Mouse (Mus musculus) heart, adult 2 months (tissue): Measurements from ENCODE around the gene Slc10a7. TPM values are rescaled to one million over a fixed set of nuclear protein-coding genes. Genes with fewer than 3 reads are reported as not detected.
A peak's percentile ranks its signal among the peaks of the same experiment; 100 is the strongest.

Experiments used
- DNase-seq, 2 experiments: peaks; one replicate each; pipeline ENCODE4 v3.0.0; 2021
- H3K27ac ChIP-seq: fragments of 200-600 bp; 2 replicates; pipeline ENCODE4 v1.8.1; 2022
- H3K27me3 ChIP-seq: fragments of 200-500 bp; 2 replicates; pipeline ENCODE4 v1.6.1; 2012; ENCODE audit warnings: mild to moderate bottlenecking, low read length, inconsistent platforms, mixed read lengths; ENCODE audit not compliant: control insufficient read depth, insufficient read depth
- H3K36me3 ChIP-seq: fragments of 200-500 bp; 2 replicates; pipeline ENCODE4 v1.6.1; 2012; ENCODE audit warnings: low read length, inconsistent platforms; ENCODE audit not compliant: control insufficient read depth, insufficient read depth
- H3K4me1 ChIP-seq: fragments of 200-500 bp; 2 replicates; pipeline ENCODE4 v1.6.1; 2011; ENCODE audit warnings: low read length; ENCODE audit not compliant: control insufficient read depth, insufficient read depth
- H3K4me3 ChIP-seq: fragments of 200-600 bp; 2 replicates; pipeline ENCODE4 v1.8.1; 2022
- H3K79me2 ChIP-seq: fragments of 200-500 bp; replicated peaks from 2 replicates; pipeline ENCODE4 v1.6.1; 2012; ENCODE audit warnings: mild to moderate bottlenecking, inconsistent platforms, low read length, moderate library complexity, mixed read lengths; ENCODE audit not compliant: control insufficient read depth, insufficient read depth
- H3K9ac ChIP-seq: fragments of 200-500 bp; 2 replicates; pipeline ENCODE4 v1.6.1; 2012; ENCODE audit warnings: low read depth, mild to moderate bottlenecking, control low read depth, inconsistent platforms, low read length, mixed read lengths
- CTCF ChIP-seq: fragments of 200-600 bp; IDR thresholded peaks from 2 replicates; pipeline ENCODE4 v1.8.1; 2022; ENCODE audit warnings: antibody characterized with exemption, mild to moderate bottlenecking, moderate library complexity
- EP300 ChIP-seq: fragments of 200-500 bp; IDR thresholded peaks from 2 replicates; pipeline ENCODE4 v1.6.1; 2011; ENCODE audit warnings: low read depth, low read length, control low read depth; ENCODE audit not compliant: insufficient read depth
- POLR2A ChIP-seq: fragments of 200-500 bp; IDR thresholded peaks from 2 replicates; pipeline ENCODE4 v1.6.1; 2011; ENCODE audit warnings: mild to moderate bottlenecking, low read depth, low read length, control low read depth; ENCODE audit not compliant: insufficient read depth
- WGBS: fragments of 180-500 bp; shearing (Covaris S2); methylation state at CpG from one replicate; pipeline ENCODE4 v1.1.7; 2018; 5-methylcytosine and 5-hydroxymethylcytosine counted together
- intact Hi-C: fragments of 180-260 bp; cut with DNase I; formaldehyde crosslinking; loops from one replicate; pipeline ENCODE4 v1.15.1; 2025
- polyA plus RNA-seq: library from polyadenylated mRNA; depleted of rRNA; stranded (reverse); fragments of >200 nt; gene quantifications from 2 replicates; pipeline ENCODE4 v1.2.3, GENCODE M21; 2012
- total RNA-seq, 2 experiments: library from RNA; stranded (reverse); gene quantifications; 2 replicates each; pipeline ENCODE4 v1.2.3; 2021

Gene Slc10a7
- total and polyA plus RNA-seq, 3 experiments, result 4.1 to 5.4 (median 4.3) TPM

DNA sequence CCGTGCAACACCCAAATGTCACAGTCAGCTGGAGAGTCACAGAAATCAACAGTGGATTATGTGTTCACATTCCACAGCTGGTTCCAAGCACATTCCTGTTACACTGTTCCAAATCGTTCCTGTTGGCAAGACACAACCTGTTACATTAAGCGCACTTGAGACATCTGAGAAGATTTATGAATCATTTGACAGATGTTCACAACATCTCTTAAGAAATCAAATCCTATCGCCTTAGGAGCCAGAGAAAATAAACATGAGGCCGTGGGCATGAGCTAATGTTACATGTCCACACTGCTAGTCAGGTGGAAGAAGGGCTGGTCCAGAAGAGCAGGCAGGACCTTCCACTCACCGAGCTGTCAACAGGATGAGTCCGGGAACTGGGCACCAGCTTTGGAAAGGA is 223.3 kb downstream of the Slc10a7 start:
- TF ChIP-seq EP300 (no peak), CTCF (no peak), POLR2A (no peak)
- no peak overlapping the region for H3K9ac ChIP-seq
- WGBS, result 47% methylated on average over 7 of the region's 7 CpGs
- H3K79me2 ChIP-seq, result no peaks in the 10 kb centered on the region
- H3K4me3 ChIP-seq, result no peak overlapping the region
- peaks cover 3% of the 10 kb centered on the region; the same call in 1 of the 2 replicates for H3K4me1 ChIP-seq
- H3K27ac ChIP-seq, result no peak overlapping the region; the same call in 1 of the 2 replicates
- H3K27me3 ChIP-seq, result no peaks in the 10 kb centered on the region
- intact Hi-C loops, result no loop called here
- no peaks in the 10 kb centered on the region for H3K36me3 ChIP-seq
- no peak for DNase-seq

DNA sequence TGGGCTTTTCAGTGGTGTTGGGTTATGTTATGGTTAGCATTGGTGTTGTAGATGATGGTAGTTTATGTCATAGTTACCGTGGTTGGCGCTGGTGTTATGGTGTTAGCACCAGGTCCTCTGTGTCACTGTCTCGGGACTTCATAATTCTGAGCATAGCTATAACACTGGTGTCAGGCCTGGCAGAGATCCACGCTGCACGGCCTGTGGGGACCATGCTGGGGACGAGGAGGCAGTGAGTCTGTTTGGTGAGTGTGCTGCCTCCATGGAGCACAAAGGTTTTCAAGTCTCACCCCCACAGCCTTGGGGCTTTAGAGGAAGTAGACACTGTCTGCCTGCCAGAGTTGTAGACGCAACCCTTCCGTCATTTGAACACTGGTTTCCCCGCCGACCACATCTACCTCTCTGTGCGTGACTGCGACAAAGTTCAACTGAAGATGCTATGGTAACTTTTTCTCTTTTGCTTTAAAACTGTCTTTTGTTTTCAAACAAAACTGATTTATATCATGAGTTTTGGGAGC is 223.9 kb downstream of the Slc10a7 start:
- no peaks in the 10 kb centered on the region for H3K27me3 ChIP-seq
- no peaks in the 10 kb centered on the region for H3K36me3 ChIP-seq
- TF ChIP-seq EP300, result no peak
- TF ChIP-seq POLR2A, result no peak
- no peak for TF ChIP-seq CTCF
- intact Hi-C loops, result no loop called here
- 66% methylated on average over 12 of the region's 12 CpGs for WGBS
- H3K4me1 ChIP-seq, result peaks cover 3% of the 10 kb centered on the region; the same call in 1 of the 2 replicates
- no peak overlapping the region for H3K9ac ChIP-seq
- no peak overlapping the region for H3K4me3 ChIP-seq
- no peak overlapping the region; the same call in 1 of the 2 replicates for H3K27ac ChIP-seq
- H3K79me2 ChIP-seq, result no peaks in the 10 kb centered on the region
- no peak for DNase-seq

DNA sequence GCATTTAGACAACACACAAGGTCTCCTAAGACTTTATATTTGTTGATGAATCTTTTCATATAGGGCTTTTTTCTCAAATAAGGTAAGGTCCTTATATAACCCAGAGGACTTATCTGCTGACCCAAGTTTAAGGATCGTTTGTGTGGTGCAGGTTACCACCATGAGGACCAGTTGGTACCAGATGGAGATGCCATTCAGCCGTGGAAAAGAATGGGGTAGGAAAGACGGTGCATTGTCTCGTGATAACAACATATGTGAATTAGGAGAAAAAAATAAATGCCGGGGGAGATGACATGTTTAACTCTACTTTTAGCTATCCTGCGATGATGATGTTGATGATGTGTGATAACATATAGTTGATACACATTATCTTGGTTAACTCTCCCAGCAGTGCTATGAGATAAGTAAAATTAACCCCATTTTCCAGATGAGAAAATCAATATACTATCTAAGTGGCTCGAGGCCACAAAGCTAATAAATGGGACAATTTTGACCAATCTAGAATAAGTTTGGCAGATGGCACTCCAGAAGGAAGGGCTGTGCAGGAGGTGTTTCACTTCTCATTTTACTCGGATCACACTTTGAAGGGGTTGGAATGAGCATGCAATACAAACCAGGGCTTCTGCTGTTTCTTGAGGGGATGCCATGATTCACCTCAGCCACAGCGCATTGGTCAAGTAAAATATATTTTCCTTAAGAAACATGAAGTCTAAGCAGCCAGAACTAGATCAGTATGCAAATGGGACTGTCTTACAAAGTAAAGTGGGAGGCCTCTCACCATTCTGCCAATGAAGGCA is 225.8 kb downstream of the Slc10a7 start:
- intact Hi-C loops, result no loop called here
- H3K9ac ChIP-seq, result no peak overlapping the region
- H3K79me2 ChIP-seq, result no peaks in the 10 kb centered on the region
- no peaks in the 10 kb centered on the region for H3K27me3 ChIP-seq
- DNase-seq, result no peak
- peaks cover 3% of the 10 kb centered on the region; the same call in 1 of the 2 replicates for H3K4me1 ChIP-seq
- TF ChIP-seq CTCF (no peak), EP300 (no peak), POLR2A (no peak)
- no peaks in the 10 kb centered on the region for H3K36me3 ChIP-seq
- H3K4me3 ChIP-seq, result no peak overlapping the region
- 92% methylated on average over 9 of the region's 9 CpGs for WGBS
- H3K27ac ChIP-seq, result no peak overlapping the region

DNA sequence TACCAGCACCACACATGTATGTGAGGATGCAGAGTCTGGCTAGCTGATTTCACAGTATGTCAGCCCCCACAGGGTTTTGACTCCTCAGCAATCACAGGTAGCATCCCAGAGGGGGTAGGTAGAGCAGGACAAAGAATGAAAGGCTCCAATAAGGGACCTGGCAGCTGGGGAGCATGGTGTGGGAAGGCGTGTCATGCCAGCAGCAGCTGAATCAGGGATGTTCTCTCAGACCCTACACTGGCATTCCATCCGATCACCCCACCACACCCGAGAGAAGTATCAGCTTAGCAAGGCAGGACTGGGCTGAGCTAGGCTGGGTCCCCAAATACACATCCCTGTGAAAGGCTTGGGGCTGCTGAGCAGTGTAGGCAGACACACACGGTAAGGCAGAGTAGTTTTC is 229.2 kb downstream of the Slc10a7 start:
- Histone ChIP-seq H3K4me3 (no peak overlapping the region), H3K36me3 (no peaks in the 10 kb centered on the region), H3K9ac (no peak overlapping the region), H3K79me2 (no peaks in the 10 kb centered on the region), H3K27me3 (no peaks in the 10 kb centered on the region), H3K27ac (no peak overlapping the region), H3K4me1 (peaks cover 15% of the 10 kb centered on the region)
- intact Hi-C loops, result no loop called here
- no peak for DNase-seq
- TF ChIP-seq CTCF, result no peak
- TF ChIP-seq POLR2A, result no peak
- TF ChIP-seq EP300, result no peak
- WGBS, result 82% methylated on average over 4 of the region's 4 CpGs

DNA sequence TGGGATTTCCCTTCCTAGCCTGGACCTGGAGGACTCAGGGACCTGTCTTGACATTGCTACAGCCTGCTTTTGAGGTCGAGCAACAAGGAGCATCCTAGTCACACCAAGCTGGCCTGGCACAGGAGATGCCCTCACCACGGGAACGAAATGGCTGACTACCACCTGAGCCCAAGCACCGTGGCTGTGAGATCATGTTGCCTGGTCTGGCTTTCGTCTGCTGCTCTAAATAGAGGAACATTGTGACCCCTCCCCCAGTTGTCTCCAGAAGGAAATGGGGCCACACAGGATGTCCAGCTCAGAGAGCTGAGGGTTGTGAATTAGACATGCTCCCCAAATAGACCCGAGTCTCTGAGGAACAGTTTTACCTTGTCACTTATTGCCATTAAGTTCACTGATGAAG is 231.8 kb downstream of the Slc10a7 start:
- DNase-seq, result peak; percentile 9 to 30
- no peak overlapping the region for H3K9ac ChIP-seq

DNA sequence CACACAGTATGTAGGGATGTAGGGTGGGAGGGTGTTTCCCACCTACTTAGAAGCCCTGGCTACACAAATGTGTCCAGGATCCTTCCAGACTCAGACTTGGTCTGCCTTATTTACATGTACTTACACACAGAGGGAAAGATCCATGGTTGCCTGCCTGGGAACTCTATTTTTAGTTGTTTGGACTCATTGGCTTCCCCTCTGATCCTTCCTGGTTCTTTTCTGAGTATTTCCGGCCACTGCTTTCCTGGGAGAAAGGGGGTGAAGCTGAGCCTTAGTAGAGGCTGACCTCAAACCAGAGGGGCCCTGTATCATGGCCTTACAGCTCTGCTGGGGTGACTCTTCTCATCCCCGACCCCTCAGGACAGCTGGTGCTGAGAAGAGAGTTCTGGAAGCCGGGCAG is 232.3 kb downstream of the Slc10a7 start:
- Histone ChIP-seq H3K27ac (peak overlapping the region; percentile 89), H3K79me2 (no peaks in the 10 kb centered on the region), H3K27me3 (no peaks in the 10 kb centered on the region), H3K4me3 (0 out of 2 replicates have a peak overlapping the region, but pooled peaks have one; percentile 7), H3K4me1 (peaks cover 16% of the 10 kb centered on the region), H3K9ac (0 out of 2 replicates have a peak overlapping the region, but pooled peaks have one; percentile 28), H3K36me3 (no peaks in the 10 kb centered on the region)
- TF ChIP-seq POLR2A, result no peak
- no peak for TF ChIP-seq EP300
- TF ChIP-seq CTCF, result no peak
- peak; percentile 12 to 33 for DNase-seq
- 30% methylated on average over 3 of the region's 3 CpGs for WGBS
- intact Hi-C loops, result loop anchor here (2.0 to 10.0 kb wide), 3 partner anchors 91 to 507 kb away; no protein-coding TSS in a partner anchor

More for the DNA sequence above, 231.8 kb downstream of the Slc10a7 start:
- H3K36me3 ChIP-seq, result no peaks in the 10 kb centered on the region
- no peaks in the 10 kb centered on the region for H3K79me2 ChIP-seq
- peaks cover 16% of the 10 kb centered on the region for H3K4me1 ChIP-seq
- no peaks in the 10 kb centered on the region for H3K27me3 ChIP-seq
- intact Hi-C loops, result loop anchor here (2.0 to 10.0 kb wide), 3 partner anchors 90 to 506 kb away; no protein-coding TSS in a partner anchor
- no peak overlapping the region for H3K4me3 ChIP-seq
- peak overlapping the region; percentile 89 for H3K27ac ChIP-seq
- WGBS, result 23% methylated on average over 6 of the region's 6 CpGs
- no peak for TF ChIP-seq CTCF
- TF ChIP-seq POLR2A, result no peak
- no peak for TF ChIP-seq EP300
